Mouse (Mus musculus) layer of hippocampus, adult 8-10 months (tissue): ENCODE measurements at regions not wholly inside any gene's neighbourhood (a gene's known extent, or its start where the extent isn't known, plus 50 kb on each side); places are given as distances from the start of the nearest gene placed in this dataset.
"Not testable (repeated sequence)": the region's sequence is repeated elsewhere in the genome, so short reads cannot be mapped to it uniquely, and the experiment has no call there.

Experiments used
- DNase-seq, 2 experiments: peaks; one replicate each; pipeline ENCODE4 v3.0.0; 2022; ENCODE audit warnings: low spot score in 2 of 2

DNA sequence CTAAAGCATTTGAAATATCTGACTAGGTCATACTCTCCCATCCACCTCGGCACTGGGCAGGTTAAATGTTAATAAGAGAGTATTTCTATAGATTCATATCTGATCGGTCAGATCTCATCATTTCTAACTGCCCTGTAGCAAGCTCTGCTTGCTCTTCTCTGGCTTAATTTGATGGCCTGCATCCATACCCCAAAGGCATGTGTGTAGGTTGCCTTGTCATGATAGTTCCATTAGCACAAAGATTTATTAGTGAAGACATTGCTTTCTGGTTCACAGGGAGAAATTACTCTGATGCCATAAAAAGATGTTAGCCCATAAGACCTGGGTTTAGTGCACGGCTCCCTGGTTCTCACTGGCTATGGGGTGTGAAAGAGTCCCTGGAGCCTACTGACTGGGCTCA lies 232.3 kb downstream of the Lpin1 start:
- no peak for DNase-seq

DNA sequence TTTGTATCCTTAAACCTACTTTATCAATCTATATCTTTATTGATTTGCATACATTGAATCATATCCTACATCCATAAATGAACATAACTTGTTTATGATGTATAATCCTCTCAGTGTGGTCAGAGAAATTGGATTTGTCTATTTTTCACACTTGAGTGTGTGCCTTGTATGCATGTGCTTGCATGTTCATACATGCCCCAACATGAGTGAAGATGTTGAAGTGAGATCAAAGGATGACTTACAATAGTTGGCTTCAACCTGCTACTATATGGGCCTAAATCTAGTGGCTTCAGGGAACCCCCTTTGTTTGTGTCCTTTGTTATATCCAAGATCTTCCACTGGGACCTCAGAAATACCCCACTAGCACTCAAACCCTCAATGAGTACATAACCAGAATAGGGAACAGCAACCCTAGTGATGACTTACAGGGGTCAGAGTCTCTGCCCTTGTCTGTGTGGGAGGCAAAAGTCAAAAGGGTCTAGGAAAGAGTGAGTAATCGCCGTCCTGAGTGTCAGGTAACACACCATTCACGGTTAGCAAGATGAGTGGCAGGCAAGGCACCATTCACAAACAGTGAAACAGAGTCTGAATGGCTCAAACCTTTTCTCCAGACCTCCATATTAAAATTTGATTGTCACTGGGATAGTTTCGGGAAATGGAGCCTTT lies 236.3 kb downstream of the Lpin1 start:
- DNase-seq = no peak

DNA sequence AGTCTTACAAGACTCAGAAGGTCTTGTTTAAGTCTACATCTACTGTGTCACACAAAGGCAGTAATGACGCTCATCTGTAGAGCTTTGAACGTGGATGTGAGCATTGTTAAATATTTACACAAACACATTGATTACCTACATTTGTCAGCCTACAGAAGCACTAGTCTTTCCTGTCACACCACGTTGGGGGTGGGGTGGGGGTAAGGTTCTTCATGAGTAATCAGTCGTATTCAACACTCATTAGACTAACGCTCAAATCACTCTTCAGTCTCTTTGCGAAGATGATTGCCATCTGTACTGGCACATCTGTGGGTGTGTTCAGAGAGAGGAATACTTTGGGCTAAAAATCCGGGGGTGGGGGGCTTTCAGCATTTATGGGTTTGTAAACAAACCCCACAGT lies 240.7 kb downstream of the Lpin1 start:
- no peak for DNase-seq

DNA sequence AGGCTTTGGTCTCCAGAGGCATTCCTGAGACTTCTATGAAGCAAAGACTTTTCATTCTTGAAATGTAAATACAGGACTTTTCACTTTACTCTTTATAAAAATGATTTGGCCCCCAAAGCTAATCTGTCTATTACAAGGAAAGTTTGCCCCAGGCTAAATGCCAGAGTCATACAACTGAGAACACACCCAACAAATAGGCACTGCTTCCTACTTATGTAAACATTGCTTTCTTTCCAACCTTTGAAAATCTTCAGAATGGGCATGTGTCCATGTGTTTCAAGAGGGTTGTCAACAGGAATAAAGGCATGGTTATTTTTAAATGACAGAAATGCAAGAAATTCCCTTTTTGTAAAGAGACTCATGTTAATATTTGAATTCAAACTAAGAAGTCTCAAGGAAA lies 248.4 kb downstream of the Lpin1 start:
- DNase-seq = no peak

DNA sequence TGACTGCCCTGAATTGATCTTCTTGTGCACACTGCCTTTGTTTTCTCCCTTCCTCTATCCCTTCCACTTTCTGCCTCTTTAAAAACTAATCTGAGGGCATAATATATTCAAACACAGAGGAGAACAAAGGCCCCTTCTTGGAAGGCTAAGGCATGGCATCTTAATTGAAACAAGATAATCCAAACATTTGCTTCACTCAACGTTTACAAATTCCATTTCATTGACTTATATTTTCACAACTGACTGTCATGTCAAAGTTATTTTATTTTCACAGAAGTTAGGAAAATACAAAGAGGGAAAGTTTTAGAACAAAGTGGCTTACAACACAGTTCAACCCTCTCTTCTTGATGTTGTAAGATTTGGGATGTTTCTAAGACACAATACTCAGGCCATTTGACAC lies 251.9 kb downstream of the Lpin1 start:
- DNase-seq = no peak

DNA sequence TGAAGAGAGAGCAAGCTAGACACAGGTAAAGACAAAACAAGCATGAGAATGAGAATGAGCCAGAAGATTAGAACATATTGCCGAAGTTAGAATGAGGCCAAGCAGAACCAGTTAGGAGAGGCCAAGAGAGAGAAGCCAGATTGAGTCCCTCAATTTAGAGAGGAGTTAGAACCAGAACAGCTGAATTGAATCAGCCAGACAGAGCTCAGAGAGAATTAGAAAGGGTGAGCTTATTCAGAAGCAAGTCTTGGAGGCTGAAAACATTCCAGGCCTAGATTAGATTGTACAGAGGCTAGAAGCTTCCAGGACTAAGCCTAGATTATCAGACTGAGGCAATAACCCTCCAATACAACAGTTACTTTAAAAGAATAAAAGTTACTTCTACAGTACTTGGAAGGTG lies 256.1 kb downstream of the Lpin1 start:
- no peak for DNase-seq

DNA sequence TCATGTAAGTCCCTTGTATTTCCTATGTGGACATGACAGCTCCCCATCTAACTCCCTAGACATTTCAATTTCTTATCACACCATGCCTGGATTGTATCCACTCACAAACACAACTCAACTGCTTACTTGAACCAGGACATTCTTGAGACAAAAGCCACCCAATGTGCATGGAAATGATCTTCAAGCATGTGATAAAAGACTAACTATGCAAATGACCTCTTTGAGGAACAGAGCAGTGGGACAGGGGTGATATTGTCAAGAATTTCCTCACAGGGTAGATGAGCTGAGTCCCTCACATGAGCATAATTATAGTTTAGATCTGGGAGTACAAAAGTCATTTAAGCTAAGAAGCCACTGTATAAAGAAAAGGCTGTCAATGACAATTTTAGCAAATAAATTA lies 259.0 kb downstream of the Lpin1 start:
- no peak for DNase-seq

DNA sequence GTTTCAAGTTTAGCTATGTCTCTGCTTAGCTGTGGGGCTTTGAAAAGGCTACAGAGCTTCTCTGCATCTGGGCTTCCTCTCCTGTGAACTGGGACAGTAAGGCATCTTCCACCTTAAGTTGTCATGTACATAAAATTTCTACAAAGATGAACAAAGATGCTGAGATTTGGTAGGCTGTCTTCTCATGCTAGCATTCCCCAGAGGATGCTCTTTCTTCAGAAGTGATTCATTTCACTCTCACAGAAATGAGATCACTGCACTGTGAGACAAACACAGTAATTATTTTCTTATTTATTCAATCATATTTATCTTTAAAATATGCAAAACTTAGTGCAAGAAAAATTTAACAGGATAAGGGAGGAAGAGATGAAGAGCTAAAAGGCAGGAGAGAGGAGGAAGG lies 261.5 kb downstream of the Lpin1 start:
- DNase-seq = no peak

DNA sequence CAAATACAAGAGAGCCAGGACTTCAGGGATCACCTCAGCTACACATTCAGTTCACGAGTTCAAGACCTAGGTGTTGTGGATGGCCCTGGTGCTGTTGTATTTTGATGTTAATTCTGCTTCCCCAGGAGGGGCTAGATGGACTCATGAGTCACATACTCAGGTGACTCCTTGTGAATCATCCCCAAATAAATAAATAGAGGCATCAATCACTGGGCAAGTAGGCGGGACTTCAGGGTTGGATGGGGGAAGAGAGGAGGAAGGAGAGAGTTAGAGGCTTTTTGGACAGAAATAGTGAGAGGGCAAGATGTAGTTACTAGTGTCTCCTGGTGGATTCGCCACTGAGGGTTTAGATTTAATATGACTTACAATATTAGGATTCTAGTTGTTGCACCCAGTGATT lies 266.7 kb downstream of the Lpin1 start:
- DNase-seq = no peak

DNA sequence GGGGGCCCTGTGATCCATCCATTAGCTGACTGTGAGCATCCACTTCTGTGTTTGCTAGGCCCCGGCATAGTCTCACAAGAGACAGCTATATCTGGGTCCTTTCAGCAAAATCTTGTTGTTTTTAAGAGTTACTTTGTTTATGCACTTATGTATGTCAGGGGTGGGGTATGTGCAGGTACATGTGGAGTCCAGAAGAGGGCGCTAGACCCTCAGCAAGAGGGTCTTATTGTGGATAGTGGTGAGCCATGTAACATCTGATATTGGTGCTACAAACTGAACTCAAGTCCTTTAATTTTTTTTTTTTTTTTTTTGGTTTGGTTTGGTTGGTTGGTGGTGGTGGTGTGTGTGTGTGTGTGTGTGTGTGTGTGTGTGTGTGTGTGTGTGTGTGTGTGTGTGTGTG lies 268.7 kb downstream of the Lpin1 start:
- not testable (repeated sequence) for DNase-seq

DNA sequence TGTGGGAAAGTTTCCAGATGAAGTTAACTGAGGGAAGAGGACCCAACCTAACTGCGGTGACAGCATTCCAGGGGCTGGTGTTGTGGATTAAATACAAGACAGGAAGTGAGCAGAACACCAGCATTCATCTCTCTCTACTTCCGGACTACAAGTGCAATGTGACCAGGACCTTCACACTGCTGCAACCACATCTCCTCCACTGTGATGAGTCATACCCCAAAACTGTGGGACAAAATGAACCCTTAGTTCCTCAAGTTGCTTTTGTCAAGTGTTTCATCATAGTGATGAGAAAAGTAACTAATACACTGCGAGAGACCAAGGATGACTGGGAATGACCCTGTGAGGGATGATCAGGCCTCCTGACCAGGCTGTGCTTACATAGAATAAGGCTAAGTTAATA lies 279.3 kb downstream of the Lpin1 start:
- DNase-seq = no peak

DNA sequence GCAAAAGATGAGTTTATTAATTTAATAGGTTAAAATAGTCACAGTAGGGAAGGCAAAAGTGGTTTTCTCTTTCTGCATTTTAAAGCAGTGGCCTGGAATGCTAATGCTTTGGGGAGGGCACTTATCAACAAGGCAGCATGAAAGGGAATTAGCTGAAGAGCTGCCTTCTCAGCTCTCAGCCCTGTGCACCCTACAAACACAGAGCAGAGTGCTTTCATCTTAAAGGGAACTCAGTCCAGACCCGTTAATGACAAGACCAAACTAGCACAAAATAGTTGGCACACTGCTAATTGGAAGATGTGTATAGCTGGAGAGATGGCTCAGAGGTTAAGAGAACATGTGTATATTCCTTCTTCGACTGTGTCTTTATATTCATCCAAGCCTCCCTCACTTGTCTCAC lies 281.6 kb downstream of the Lpin1 start:
- DNase-seq = no peak

DNA sequence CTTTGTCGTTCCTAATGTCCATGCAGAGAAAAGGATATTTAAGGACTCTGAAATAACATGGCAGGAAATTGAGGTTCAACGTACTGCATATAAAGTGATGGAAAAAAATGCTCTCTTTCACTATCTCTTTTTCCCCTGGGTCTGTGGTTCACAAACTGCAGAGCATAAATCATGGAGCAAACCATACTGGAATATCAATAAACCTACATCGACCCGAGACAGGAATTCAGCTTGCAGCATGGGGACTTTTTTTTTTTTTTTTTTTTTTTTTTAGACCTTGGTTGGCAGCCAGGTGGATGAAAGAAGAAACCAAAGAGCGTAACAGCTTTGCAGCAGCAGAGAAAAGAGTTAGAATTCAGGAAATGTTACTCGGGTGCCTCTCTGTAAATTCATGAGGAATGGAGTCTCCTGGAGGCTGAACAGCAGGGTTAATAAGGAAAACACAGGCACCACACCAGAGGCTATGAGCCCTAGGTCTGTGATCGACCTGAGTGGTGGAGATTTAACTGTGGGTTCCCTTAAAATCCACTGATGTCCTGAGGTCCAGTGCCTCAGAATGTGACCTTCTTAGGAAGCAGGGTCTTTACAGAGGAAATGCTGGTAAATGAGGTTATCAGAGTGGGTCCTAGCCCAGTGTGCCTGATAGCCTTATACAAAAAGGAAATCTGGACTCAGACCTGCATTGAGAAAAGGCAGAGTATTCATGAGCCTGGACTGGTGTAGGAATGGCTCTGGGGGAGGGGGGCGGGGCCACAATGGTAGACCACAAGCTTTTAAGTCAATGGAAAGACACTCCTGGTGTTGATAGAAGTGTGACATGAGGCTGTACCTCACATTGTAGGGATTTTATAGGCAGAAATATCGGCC lies 290.0 kb downstream of the Lpin1 start:
- DNase-seq = no peak

DNA sequence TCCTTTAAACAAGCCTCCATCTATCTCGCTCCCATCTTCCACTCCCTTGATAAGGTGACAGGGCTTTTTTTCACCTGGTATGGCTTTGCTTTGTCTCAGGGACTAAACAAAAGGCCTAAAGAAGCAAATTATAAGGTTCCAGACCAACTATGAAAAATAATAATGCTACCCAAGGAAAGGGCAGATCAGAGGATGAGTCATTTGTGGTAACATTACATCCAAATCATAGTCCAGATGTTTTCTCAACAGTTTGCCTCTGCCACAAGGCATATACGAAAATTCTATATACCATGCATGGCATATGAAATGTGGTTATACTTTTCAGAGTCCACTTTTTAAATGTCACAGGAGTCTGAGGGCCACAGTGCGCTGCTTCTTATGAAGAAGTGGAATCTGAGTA lies 302.7 kb downstream of the Lpin1 start:
- DNase-seq = no peak

DNA sequence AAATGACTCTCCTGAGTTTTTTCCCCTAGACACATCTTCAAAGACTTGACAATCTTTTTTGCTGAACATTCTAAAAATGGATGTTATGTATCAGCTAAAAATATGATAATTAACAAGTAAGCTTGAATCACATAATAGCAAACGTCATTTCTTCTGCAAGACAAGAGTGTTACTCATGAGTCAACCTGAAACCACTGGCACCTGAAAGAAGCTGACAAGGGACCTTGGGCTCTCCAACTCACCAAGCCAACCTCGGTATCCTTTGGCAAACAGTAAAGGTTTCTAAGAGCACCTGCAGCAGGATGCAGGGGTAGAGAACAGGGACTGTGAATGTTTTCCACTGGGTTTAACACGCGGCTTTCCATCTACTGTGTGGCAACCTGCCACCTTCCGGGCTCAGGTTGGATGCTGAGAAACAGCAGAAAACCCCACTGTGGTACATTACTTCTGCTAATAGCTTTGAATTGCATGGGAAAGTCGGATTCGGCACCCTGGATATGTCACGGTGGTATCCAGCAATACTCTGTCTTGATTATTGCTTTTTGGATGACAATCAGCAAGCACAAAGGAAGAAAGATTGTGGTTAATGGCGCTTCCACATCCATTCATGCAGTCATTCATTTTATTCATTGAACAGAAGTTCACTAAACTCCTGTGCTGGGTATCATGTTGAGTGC lies 305.9 kb downstream of the Lpin1 start:
- no peak for DNase-seq

DNA sequence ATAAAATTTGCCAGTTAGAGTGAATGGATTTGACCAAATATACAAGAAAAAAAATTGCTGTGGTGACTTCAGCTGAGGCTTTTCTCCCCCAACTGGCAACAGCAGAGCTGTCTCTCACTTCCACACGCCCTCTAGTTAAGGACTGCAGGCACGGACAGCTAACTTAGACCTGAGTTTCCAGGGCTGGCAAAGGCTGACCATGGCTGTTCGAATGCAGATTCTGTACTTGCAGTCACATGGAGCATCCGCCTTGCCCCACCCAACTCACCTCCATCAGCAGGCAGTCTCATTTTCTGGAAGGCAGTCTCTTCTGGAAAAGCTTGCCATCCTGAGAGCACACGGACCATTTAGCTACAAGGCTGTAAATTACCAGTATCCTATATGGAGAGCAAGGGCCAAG lies 325.7 kb downstream of the Lpin1 start:
- no peak for DNase-seq

DNA sequence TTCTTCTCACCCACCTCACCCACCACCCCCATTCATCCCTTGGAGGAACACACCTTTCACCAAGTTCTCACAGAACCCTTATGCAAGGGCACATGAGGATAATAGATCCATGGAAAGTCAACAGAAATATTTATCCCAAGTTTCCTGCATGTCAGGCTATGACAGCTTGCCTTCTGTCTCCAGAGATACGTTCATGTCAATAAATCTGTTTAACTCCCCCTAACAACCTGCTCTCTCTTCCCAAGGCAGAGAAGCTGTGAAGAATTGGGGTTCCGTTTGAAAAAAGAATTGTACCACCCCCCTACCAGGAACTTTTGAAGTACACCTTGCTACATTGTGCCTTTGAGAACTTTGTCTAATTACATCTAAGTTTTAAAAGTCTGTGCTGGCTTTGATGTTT lies 331.6 kb downstream of the Lpin1 start:
- DNase-seq = peak in 1 of 2 experiments; percentile 15

DNA sequence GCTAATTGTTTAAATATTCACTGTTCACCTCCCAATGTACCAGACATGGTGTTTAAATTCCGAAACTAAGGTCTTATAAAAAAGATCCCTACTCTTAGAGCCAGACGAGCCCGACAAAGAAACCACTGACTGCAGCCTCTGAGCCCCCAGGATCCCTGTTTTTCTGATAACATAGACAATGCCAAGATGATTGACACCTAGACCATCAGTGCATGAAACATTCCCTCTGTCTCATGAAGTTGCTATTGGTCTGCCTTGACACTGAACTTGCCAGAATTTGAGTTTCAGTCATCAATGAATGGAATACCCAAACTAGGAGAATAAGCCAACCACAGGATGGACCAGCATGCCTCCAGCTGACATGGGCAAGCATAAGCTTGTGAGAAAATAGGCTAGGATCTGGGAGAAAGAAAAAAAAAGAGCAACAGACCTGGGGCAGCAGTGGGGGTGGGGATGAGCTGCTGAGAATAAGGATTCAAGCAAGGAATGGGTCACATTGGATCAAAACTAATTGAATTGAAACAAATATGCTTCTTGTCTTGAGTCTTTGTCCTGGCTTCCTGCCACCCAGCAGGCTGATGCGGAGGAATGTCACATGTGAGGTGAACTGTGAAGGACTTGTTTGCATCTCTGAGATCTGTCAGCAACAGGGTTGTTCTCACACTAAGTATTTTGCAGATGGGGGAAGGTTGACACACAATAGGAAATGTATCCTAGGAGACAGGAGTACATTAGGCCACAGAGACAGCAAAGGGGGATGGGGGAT lies 333.0 kb downstream of the Lpin1 start:
- no peak for DNase-seq

DNA sequence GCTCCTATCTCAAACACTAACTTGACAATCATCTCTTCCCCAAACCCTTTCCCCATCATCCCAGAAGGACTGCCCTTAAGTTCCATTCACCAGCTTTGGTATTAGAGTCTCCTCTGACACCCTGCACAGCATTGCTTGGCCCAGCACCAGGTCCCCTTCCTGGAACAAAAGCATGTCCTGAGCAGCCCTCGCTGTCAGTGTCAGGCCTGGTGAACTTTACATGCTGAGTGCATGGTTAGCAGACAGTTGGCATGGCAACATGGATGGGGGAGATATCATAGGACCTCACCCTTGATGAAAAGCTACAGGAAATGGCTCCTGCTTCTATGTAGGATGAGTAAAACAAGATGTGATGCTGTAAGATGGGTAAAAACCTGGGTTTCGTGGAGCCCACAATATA lies 333.6 kb downstream of the Lpin1 start:
- DNase-seq = no peak

DNA sequence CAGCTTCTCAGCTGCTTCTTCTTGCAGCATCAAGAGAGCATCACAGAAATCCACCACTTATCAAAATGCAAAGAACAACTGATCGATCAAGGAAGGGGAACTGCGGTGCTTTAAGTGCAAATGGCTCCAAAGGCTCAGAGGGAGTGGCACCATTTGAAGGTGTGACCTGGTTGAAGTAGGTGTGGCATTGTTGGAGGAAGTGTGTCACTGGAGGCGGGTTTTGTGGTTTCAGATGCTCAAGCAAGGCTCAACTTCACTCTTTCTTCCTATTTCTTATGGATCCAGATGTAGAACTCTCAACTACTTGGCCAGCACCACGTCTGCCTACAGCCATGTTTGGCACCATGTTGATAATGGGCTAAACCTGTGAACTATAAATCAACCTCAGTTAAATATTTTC lies 334.5 kb downstream of the Lpin1 start:
- DNase-seq = no peak

DNA sequence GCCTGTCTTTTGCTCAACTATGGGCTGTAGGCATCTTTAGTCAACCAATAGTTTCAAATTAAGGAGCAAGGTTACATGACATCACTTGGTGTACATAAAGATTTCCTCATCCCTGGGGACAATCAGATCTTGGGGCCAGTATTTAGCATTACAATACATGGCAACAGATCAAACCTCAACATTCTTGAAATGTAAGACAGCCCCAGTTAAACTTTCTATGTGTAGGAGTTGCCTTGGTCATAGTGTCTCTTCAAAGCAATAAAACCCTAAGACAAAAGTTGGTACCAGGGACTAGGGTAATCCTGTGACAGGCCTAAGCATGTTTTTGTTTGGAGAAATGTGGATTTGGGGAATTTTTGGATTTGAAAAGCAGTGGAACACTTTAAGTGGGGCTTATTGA lies 338.3 kb downstream of the Lpin1 start:
- no peak for DNase-seq

DNA sequence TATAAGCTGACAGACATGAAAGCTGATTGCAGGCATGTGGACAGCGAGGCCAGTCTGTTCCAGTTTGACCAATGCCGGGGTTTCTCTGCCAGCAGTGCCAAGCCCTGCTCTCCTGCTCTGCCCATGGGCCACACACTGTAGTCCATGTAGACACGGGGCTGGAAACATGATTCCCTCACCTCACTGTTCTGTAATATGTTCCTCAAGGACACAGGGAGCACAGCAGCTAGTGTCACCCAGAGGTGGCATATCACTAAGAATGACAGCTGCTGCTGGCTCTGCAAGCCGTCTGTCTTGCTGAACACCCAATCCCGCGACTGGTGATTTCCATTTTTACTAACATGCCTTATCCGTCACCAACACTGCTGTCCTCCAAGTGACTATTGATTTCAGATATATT lies 339.9 kb downstream of the Lpin1 start:
- DNase-seq = no peak
